Mouse (Mus musculus) urinary bladder, postnatal 36 days (tissue): ENCODE data around the gene Drc1.

Source experiments
- DNase-seq, 2 experiments: peaks; one replicate each; pipeline ENCODE4 v3.0.0; 2022; ENCODE audit warnings: low spot score in 2 of 2, mixed read lengths in 1 of 2

Gene Drc1

GRCm38 (mm10) chr5:30281291-30281732 is at the start of gene Drc1:
Gene Drc1 (plus strand): TSS chr5:30281388.
- peak in 1 of 2 experiments; percentile 12 for DNase-seq

GRCm38 (mm10) chr5:30231891-30232270 is 49.3 kb upstream of the Drc1 start:
- DNase-seq: no peak

- DNase-seq: peak; percentile 99
Observed at GRCm38 (mm10) chr5:30232271-30232971, 48.8 kb upstream of the Drc1 start, which contains the start of gene Selenoi. Gene Selenoi (plus strand): TSS chr5:30232581.

- no peak for DNase-seq
Observed at GRCm38 (mm10) chr5:30233042-30233441, 48.1 kb upstream of the Drc1 start.

GRCm38 (mm10) chr5:30233979-30234378 is 47.2 kb upstream of the Drc1 start:
- DNase-seq: no peak

GRCm38 (mm10) chr5:30235641-30236126 is 45.5 kb upstream of the Drc1 start:
- DNase-seq: no peak

- DNase-seq: no peak
Observed at GRCm38 (mm10) chr5:30238533-30238932, 42.7 kb upstream of the Drc1 start.

GRCm38 (mm10) chr5:30240552-30240951 is 40.6 kb upstream of the Drc1 start:
- no peak for DNase-seq

GRCm38 (mm10) chr5:30242410-30242809 is 38.8 kb upstream of the Drc1 start:
- no peak for DNase-seq

GRCm38 (mm10) chr5:30243741-30244140 is 37.4 kb upstream of the Drc1 start:
- DNase-seq: no peak

- DNase-seq: no peak
Observed at GRCm38 (mm10) chr5:30245861-30246416, 35.2 kb upstream of the Drc1 start.

GRCm38 (mm10) chr5:30247666-30248065 is 33.5 kb upstream of the Drc1 start:
- DNase-seq: no peak

GRCm38 (mm10) chr5:30255567-30256354 is 25.4 kb upstream of the Drc1 start:
- DNase-seq: no peak

- DNase-seq: no peak
Observed at GRCm38 (mm10) chr5:30258776-30259175, 22.4 kb upstream of the Drc1 start.

- no peak for DNase-seq
Observed at GRCm38 (mm10) chr5:30270571-30271190, 10.5 kb upstream of the Drc1 start.

- peak in 1 of 2 experiments; percentile 71 for DNase-seq
Observed at GRCm38 (mm10) chr5:30271599-30272281, 9.4 kb upstream of the Drc1 start.

- no peak for DNase-seq
Observed at GRCm38 (mm10) chr5:30276361-30276760, 4.8 kb upstream of the Drc1 start.

GRCm38 (mm10) chr5:30278952-30279351 is 2.2 kb upstream of the Drc1 start:
- no peak for DNase-seq

- no peak for DNase-seq
Observed at GRCm38 (mm10) chr5:30279446-30279845, 1.7 kb upstream of the Drc1 start.

- no peak for DNase-seq
Observed at GRCm38 (mm10) chr5:30280864-30281263, 324 bp upstream of the Drc1 start.
